Mouse (Mus musculus): ENCODE measurements around the gene Kcnj10. TPM values are rescaled to one million over a fixed set of nuclear protein-coding genes. Genes with fewer than 3 reads are reported as not detected.

Gene Kcnj10
- polyA plus RNA-seq, 1 experiment from 2014 or later: 2.5 TPM

GRCm38 (mm10) chr1:172325680-172326535, 15.1 kb upstream of the Kcnj10 start:
- Histone ChIP-seq H3K4me3 (ENCODE audit: low read depth, low read length) (peak overlapping the region; percentile 37), H3K27me3 (ENCODE audit: control insufficient read depth, insufficient read depth, low read depth, low read length) (no peaks in the 10 kb centered on the region; the same call in 1 of the 2 replicates), H3K4me1 (ENCODE audit: control insufficient read depth, insufficient read depth, low read length) (peaks cover 17% of the 10 kb centered on the region), H3K27ac (ENCODE audit: low read length) (no peak overlapping the region), H3K9me3 (replicated peaks; ENCODE audit: control insufficient read depth, low read length, poor library complexity, severe bottlenecking) (no peaks in the 10 kb centered on the region), H3K9ac (ENCODE audit: low read depth, low read length) (peak overlapping the region; percentile 45), H3K36me3 (ENCODE audit: control insufficient read depth, insufficient read depth, low read length) (no peaks in the 10 kb centered on the region), H3K4me2 (ENCODE audit: low read length) (peak overlapping the region; percentile 53)
- WGBS: 20% methylated on average over 94 of the region's 94 CpGs
- peak; percentile 60 for ATAC-seq

DNA sequence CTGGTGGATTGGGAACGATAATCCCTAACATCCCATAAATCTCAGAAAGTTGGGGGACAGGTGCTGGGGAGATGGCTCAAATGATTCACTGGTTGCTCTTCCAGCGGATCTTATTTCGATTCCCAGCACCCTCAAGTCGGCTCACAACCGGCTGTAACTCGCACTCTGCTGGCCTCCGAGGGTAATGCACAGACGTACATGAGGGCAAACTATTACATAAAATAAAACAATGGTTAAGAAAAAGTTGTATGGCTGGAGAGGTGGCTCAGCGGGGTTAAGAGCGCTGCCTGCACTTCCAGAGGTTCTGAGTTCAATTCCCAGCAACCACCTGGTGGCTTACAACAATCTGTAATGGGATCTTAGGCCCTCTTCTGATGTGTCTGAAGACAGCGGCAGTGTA, 14.3 kb upstream of the Kcnj10 start:
- Histone ChIP-seq H3K27me3 (ENCODE audit: control insufficient read depth, insufficient read depth, low read depth, low read length) (no peaks in the 10 kb centered on the region; the same call in 1 of the 2 replicates), H3K4me3 (ENCODE audit: low read depth, low read length) (peak overlapping the region; percentile 37), H3K9me3 (replicated peaks; ENCODE audit: control insufficient read depth, low read length, poor library complexity, severe bottlenecking) (no peaks in the 10 kb centered on the region), H3K27ac (ENCODE audit: low read length) (no peak overlapping the region), H3K4me2 (ENCODE audit: low read length) (peak overlapping the region; percentile 53), H3K9ac (ENCODE audit: low read depth, low read length) (no peak overlapping the region), H3K4me1 (ENCODE audit: control insufficient read depth, insufficient read depth, low read length) (peaks cover 17% of the 10 kb centered on the region), H3K36me3 (ENCODE audit: control insufficient read depth, insufficient read depth, low read length) (no peaks in the 10 kb centered on the region)
- ATAC-seq: no peak
- WGBS: 61% methylated on average over 11 of the region's 11 CpGs

- Histone ChIP-seq H3K27me3 (ENCODE audit: control insufficient read depth, insufficient read depth, low read depth, low read length) (no peaks in the 10 kb centered on the region; the same call in 1 of the 2 replicates), H3K4me2 (ENCODE audit: low read length) (no peak overlapping the region), H3K9ac (ENCODE audit: low read depth, low read length) (no peak overlapping the region), H3K27ac (ENCODE audit: low read length) (no peak overlapping the region), H3K4me1 (ENCODE audit: control insufficient read depth, insufficient read depth, low read length) (peaks cover 17% of the 10 kb centered on the region), H3K36me3 (ENCODE audit: control insufficient read depth, insufficient read depth, low read length) (no peaks in the 10 kb centered on the region), H3K4me3 (ENCODE audit: low read depth, low read length) (no peak overlapping the region), H3K9me3 (replicated peaks; ENCODE audit: control insufficient read depth, low read length, poor library complexity, severe bottlenecking) (no peaks in the 10 kb centered on the region)
- WGBS: 88% methylated on average over 16 of the region's 16 CpGs
- no peak for ATAC-seq
Observed at GRCm38 (mm10) chr1:172327206-172328001, 13.6 kb upstream of the Kcnj10 start.

- H3K4me1 ChIP-seq (ENCODE audit: control insufficient read depth, insufficient read depth, low read length): peaks cover 17% of the 10 kb centered on the region
- H3K9me3 ChIP-seq (replicated peaks; ENCODE audit: control insufficient read depth, low read length, poor library complexity, severe bottlenecking): no peaks in the 10 kb centered on the region
- 83% methylated on average over 3 of the region's 3 CpGs for WGBS
- H3K4me3 ChIP-seq (ENCODE audit: low read depth, low read length): no peak overlapping the region
- H3K4me2 ChIP-seq (ENCODE audit: low read length): no peak overlapping the region; the same call in 1 of the 2 replicates
- H3K27me3 ChIP-seq (ENCODE audit: control insufficient read depth, insufficient read depth, low read depth, low read length): no peaks in the 10 kb centered on the region; the same call in 1 of the 2 replicates
- H3K9ac ChIP-seq (ENCODE audit: low read depth, low read length): no peak overlapping the region
- no peaks in the 10 kb centered on the region for H3K36me3 ChIP-seq (ENCODE audit: control insufficient read depth, insufficient read depth, low read length)
- no peak for ATAC-seq
- H3K27ac ChIP-seq (ENCODE audit: low read length): no peak overlapping the region
Observed at GRCm38 (mm10) chr1:172328041-172328440, 13.0 kb upstream of the Kcnj10 start.

DNA sequence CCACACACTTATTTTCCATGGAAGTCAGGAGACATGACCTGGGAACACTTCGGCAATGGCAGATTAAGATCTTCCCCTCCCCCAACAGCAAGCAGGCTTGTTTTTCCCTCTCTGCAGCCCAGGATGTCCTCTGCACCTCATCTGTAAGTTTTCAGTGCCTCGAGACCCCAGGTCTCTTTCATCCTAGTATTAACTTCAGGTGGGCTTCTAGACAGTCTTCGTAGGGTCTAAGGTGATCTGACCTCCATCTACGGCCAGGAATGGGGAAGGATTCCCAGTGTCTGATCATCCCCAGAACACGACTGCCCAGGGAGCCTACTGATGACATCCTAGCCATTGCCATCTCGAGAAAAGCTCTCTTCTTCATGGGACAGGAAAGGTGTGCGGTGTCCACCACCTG, 12.5 kb upstream of the Kcnj10 start:
- WGBS: 74% methylated on average over 7 of the region's 7 CpGs
- Histone ChIP-seq H3K4me3 (ENCODE audit: low read depth, low read length) (peak overlapping the region; percentile 45), H3K36me3 (ENCODE audit: control insufficient read depth, insufficient read depth, low read length) (no peaks in the 10 kb centered on the region), H3K4me1 (ENCODE audit: control insufficient read depth, insufficient read depth, low read length) (peaks cover 17% of the 10 kb centered on the region), H3K4me2 (ENCODE audit: low read length) (peak overlapping the region; percentile 79), H3K9me3 (replicated peaks; ENCODE audit: control insufficient read depth, low read length, poor library complexity, severe bottlenecking) (no peaks in the 10 kb centered on the region), H3K27ac (ENCODE audit: low read length) (peak overlapping the region; percentile 66; the same call in 1 of the 2 replicates), H3K27me3 (ENCODE audit: control insufficient read depth, insufficient read depth, low read depth, low read length) (no peaks in the 10 kb centered on the region; the same call in 1 of the 2 replicates), H3K9ac (ENCODE audit: low read depth, low read length) (peak overlapping the region; percentile 61)
- ATAC-seq: no peak

- 9% methylated on average over 9 of the region's 9 CpGs for WGBS
- no peaks in the 10 kb centered on the region for H3K9me3 ChIP-seq (replicated peaks; ENCODE audit: control insufficient read depth, low read length, poor library complexity, severe bottlenecking)
- H3K4me2 ChIP-seq (ENCODE audit: low read length): peak within 1 kb of the TSS; percentile 79
- H3K27ac ChIP-seq (ENCODE audit: low read length): peak within 1 kb of the TSS; percentile 66
- no peaks in the 10 kb centered on the region for H3K36me3 ChIP-seq (ENCODE audit: control insufficient read depth, insufficient read depth, low read length)
- peak; percentile 94 for ATAC-seq
- H3K27me3 ChIP-seq (ENCODE audit: control insufficient read depth, insufficient read depth, low read depth, low read length): no peaks in the 10 kb centered on the region; the same call in 1 of the 2 replicates
- peak within 1 kb of the TSS; percentile 61 for H3K9ac ChIP-seq (ENCODE audit: low read depth, low read length)
- H3K4me3 ChIP-seq (ENCODE audit: low read depth, low read length): peak within 1 kb of the TSS; percentile 45
- peaks cover 17% of the 10 kb centered on the region for H3K4me1 ChIP-seq (ENCODE audit: control insufficient read depth, insufficient read depth, low read length)
Observed at GRCm38 (mm10) chr1:172329131-172329530, 11.9 kb upstream of the Kcnj10 start, which contains the start of gene Kcnj9. Kcnj9 (minus strand) TSS chr1:172329318.

DNA sequence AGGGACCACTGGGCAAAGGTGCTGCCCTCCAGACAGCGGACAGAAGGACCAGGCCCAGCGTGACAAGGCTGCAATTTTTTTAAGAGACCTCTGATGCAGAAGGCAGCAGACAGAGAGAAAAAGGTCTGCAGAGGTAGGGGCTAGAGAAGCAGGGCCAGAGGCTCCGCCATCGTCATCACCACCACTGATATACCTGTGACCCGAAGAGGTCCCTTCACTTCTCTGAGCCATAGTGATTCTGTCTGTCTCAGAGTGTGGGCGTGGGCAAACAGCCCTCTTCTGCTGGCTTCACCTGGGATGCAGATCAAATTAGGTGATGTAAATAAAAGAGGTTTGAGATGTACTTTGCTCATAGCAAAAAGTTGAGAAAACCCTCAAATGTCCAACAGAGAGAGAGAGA, 11.4 kb upstream of the Kcnj10 start:
- peak; percentile 38 for ATAC-seq
- peak overlapping the region; percentile 66 for H3K27ac ChIP-seq (ENCODE audit: low read length)

GRCm38 (mm10) chr1:172331422-172331947, 9.5 kb upstream of the Kcnj10 start:
- WGBS: 59% methylated on average over 8 of the region's 8 CpGs
- Histone ChIP-seq H3K4me1 (ENCODE audit: control insufficient read depth, insufficient read depth, low read length) (peaks cover 17% of the 10 kb centered on the region), H3K9me3 (replicated peaks; ENCODE audit: control insufficient read depth, low read length, poor library complexity, severe bottlenecking) (no peaks in the 10 kb centered on the region), H3K27ac (ENCODE audit: low read length) (no peak overlapping the region), H3K27me3 (ENCODE audit: control insufficient read depth, insufficient read depth, low read depth, low read length) (no peaks in the 10 kb centered on the region; the same call in 1 of the 2 replicates), H3K4me2 (ENCODE audit: low read length) (no peak overlapping the region), H3K36me3 (ENCODE audit: control insufficient read depth, insufficient read depth, low read length) (no peaks in the 10 kb centered on the region), H3K4me3 (ENCODE audit: low read depth, low read length) (no peak overlapping the region), H3K9ac (ENCODE audit: low read depth, low read length) (no peak overlapping the region)
- no peak for ATAC-seq

More for the DNA sequence above, 11.4 kb upstream of the Kcnj10 start:
- WGBS: 61% methylated on average over 6 of the region's 6 CpGs
- Histone ChIP-seq H3K4me2 (ENCODE audit: low read length) (peak overlapping the region; percentile 79), H3K4me3 (ENCODE audit: low read depth, low read length) (peak overlapping the region; percentile 45; the same call in 1 of the 2 replicates), H3K9me3 (replicated peaks; ENCODE audit: control insufficient read depth, low read length, poor library complexity, severe bottlenecking) (no peaks in the 10 kb centered on the region), H3K4me1 (ENCODE audit: control insufficient read depth, insufficient read depth, low read length) (peaks cover 17% of the 10 kb centered on the region), H3K27me3 (ENCODE audit: control insufficient read depth, insufficient read depth, low read depth, low read length) (no peaks in the 10 kb centered on the region; the same call in 1 of the 2 replicates), H3K9ac (ENCODE audit: low read depth, low read length) (peak overlapping the region; percentile 61), H3K36me3 (ENCODE audit: control insufficient read depth, insufficient read depth, low read length) (no peaks in the 10 kb centered on the region)

All from midbrain, embryonic 16.5 days (tissue).